ENCODE assay signal across 15 mouse cellular contexts in genomic region chr1:55572664-55573063, GRCm38 (mm10).
"Had no signal": no experiment of that assay in that cellular context is flagged by ENCODE, and none has a peak within 500 bp of the region (broad histone marks: within the 10 kb centered on the region; RNA-seq: fewer than 3 reads in every experiment).

No protein-coding gene starts in this region.

- H3K27me3 ChIP-seq: neural tube, embryonic 15.5 days; stomach, embryonic 15.5 days had no signal

- H3K9me3 ChIP-seq: neural tube, embryonic 15.5 days; stomach, embryonic 15.5 days had no signal

- H3K27ac ChIP-seq: neural tube, embryonic 15.5 days; stomach, embryonic 15.5 days; stomach, postnatal 0 days had no signal

- H3K9ac ChIP-seq: neural tube, embryonic 15.5 days; stomach, embryonic 15.5 days had no signal

- H3K36me3 ChIP-seq: neural tube, embryonic 15.5 days; stomach, embryonic 15.5 days had no signal

- H3K4me2 ChIP-seq: neural tube, embryonic 15.5 days; stomach, embryonic 15.5 days had no signal

- DNase-seq: retina, postnatal 1 day; right cerebral cortex, adult 18-20 months; right cerebral cortex, postnatal 14 days; right cerebral cortex, postnatal 25 days; right cerebral cortex, postnatal 4 days; spleen, adult 18-20 months; thymus, adult 18-20 months; thymus, adult 2 months; thymus, postnatal 14 days; thymus, postnatal 25 days; thymus, postnatal 36 days; thymus, postnatal 4 days had no signal

- H3K4me3 ChIP-seq: neural tube, embryonic 15.5 days; stomach, embryonic 15.5 days had no signal
